Mouse (Mus musculus): Measurements from ENCODE around the gene Dock11. TPM values are rescaled to one million over a fixed set of nuclear protein-coding genes. Genes with fewer than 3 reads are reported as not detected.

Dock11 gene
- polyA plus RNA-seq, 1 experiment from 2014 or later = 12.4 TPM

- H3K9ac ChIP-seq = no peak overlapping the region
- H3K4me3 ChIP-seq = no peak overlapping the region
- no peak overlapping the region for H3K4me2 ChIP-seq
- 83% methylated on average over 3 of the region's 3 CpGs for WGBS
- no peaks in the 10 kb centered on the region for H3K27me3 ChIP-seq
- no peak overlapping the region for H3K27ac ChIP-seq (replicated peaks)
- H3K4me1 ChIP-seq (replicated peaks) = no peaks in the 10 kb centered on the region
- H3K36me3 ChIP-seq = no peaks in the 10 kb centered on the region
- no peak for ATAC-seq (ENCODE audit: low FRiP score, low read depth)
- H3K9me3 ChIP-seq = no peaks in the 10 kb centered on the region
Measured at GRCm38 (mm10) chrX:35920096-35920607, 31.5 kb downstream of the Dock11 start.

GRCm38 (mm10) chrX:35921922-35922321, 33.3 kb downstream of the Dock11 start:
- no peaks in the 10 kb centered on the region for H3K4me1 ChIP-seq (replicated peaks)
- no peaks in the 10 kb centered on the region for H3K9me3 ChIP-seq
- H3K4me3 ChIP-seq = no peak overlapping the region
- WGBS = 93% methylated on average over 3 of the region's 3 CpGs
- ATAC-seq (ENCODE audit: low FRiP score, low read depth) = no peak
- no peak overlapping the region for H3K27ac ChIP-seq (replicated peaks)
- H3K4me2 ChIP-seq = no peak overlapping the region
- no peaks in the 10 kb centered on the region for H3K36me3 ChIP-seq
- H3K9ac ChIP-seq = no peak overlapping the region
- no peaks in the 10 kb centered on the region for H3K27me3 ChIP-seq

DNA sequence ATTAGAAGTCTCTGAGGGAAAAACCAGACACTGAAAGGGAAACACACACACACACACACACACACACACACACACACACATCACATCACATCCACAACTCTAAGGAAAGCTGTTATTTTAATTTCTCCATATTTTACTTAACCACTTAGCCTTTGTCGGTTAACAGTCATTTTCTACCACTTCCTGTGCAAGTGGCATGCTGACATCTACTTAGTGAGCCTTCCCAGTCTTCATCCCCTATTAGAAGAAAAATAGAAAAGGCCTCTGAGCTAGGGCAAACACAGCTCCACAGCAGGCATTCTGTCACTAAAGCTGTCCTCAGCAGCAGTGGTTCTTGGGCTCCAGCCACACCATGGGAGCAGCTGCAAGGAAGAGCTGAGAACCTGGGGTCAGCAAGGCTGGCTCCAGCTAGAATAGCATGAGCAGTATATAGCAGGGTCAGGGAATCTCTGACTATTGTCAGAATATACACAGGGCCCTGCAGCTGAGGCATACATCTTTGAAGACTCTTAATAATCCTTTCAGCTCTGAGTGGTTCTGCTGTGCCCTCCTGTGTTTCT, 36.2 kb downstream of the Dock11 start:
- Histone ChIP-seq H3K4me2 (no peak overlapping the region), H3K27me3 (no peaks in the 10 kb centered on the region), H3K9me3 (no peaks in the 10 kb centered on the region), H3K4me3 (no peak overlapping the region), H3K9ac (no peak overlapping the region), H3K36me3 (no peaks in the 10 kb centered on the region), H3K4me1 (replicated peaks) (no peaks in the 10 kb centered on the region), H3K27ac (replicated peaks) (no peak overlapping the region)
- 69% methylated on average over 1 of the region's 1 CpGs for WGBS
- ATAC-seq (ENCODE audit: low FRiP score, low read depth) = no peak

DNA sequence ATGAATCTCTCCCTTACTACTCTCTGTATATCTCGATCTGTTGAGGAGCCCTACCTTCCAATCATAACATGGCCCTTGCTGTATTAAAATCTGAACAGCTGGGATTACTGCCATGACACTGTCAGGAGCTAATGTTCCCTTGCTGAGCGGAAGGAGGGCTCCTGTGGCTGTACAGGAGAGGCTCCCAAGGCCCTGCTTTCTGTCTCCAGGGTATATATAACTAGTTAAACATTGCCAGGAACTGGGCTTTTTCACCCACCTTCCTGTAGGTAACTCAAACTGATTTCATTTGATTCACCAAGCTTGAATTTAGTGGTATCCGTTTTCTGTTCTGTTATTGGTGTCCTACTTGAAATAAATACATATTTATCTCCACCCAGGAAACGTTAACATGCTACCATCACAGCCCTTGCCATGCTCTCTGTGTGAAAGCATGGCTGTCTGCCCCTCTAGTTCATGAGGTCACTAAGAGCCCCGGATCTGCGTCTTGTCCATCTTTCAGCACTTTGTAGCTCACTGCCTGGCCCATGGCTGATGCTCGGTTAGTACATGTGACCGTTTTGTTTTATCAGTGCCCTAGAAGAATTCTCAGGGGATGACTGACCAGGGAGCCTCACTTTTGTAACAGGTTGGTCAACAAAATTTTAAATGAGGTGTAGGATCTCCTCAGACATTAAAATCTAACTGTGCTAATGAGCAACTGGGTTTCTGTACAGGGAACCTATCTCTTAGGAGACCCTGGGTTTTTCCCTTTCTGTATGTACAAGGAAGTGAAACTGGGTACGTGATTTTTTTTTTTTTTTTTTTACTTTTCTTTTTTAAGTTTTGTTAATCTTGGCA, 41.7 kb downstream of the Dock11 start:
- Histone ChIP-seq H3K9me3 (no peaks in the 10 kb centered on the region), H3K27ac (replicated peaks) (no peak overlapping the region), H3K27me3 (no peaks in the 10 kb centered on the region), H3K36me3 (no peaks in the 10 kb centered on the region), H3K4me1 (replicated peaks) (no peaks in the 10 kb centered on the region), H3K9ac (no peak overlapping the region), H3K4me3 (no peak overlapping the region), H3K4me2 (no peak overlapping the region)
- ATAC-seq (ENCODE audit: low FRiP score, low read depth) = no peak
- WGBS = 85% methylated on average over 9 of the region's 9 CpGs

DNA sequence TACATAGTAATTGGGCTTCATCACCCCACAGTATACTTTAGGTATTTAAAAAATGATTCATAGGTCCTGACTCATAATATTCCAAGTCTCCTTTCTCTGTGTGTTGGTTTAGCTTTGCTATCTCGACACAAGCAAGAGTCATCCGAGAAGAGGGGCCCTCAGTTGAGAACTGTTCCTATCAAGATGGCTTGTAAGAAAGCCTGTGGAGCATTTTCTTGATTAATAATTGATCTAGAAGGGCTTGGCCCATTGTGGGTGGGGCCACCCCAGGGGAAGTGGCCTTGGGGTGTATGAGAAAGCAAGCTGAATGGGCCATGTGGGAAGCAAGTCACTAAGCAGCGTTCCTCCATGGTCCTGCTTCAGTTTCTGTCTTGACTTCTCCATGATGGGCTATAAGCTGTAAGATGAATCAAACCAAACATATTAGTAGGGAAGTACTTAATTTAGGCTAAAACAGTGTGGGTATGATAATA, 42.3 kb downstream of the Dock11 start:
- Histone ChIP-seq H3K4me1 (replicated peaks) (no peaks in the 10 kb centered on the region), H3K9ac (no peak overlapping the region), H3K4me3 (no peak overlapping the region), H3K9me3 (no peaks in the 10 kb centered on the region), H3K36me3 (no peaks in the 10 kb centered on the region), H3K27me3 (no peaks in the 10 kb centered on the region), H3K4me2 (no peak overlapping the region), H3K27ac (replicated peaks) (no peak overlapping the region)
- no peak for ATAC-seq (ENCODE audit: low FRiP score, low read depth)
- WGBS = 79% methylated on average over 3 of the region's 3 CpGs

GRCm38 (mm10) chrX:35931945-35932344, 43.3 kb downstream of the Dock11 start:
- Histone ChIP-seq H3K4me1 (replicated peaks) (no peaks in the 10 kb centered on the region), H3K4me2 (no peak overlapping the region), H3K27me3 (no peaks in the 10 kb centered on the region), H3K9me3 (no peaks in the 10 kb centered on the region), H3K4me3 (no peak overlapping the region), H3K36me3 (no peaks in the 10 kb centered on the region), H3K9ac (no peak overlapping the region), H3K27ac (replicated peaks) (no peak overlapping the region)
- no peak for ATAC-seq (ENCODE audit: low FRiP score, low read depth)
- 60% methylated on average over 1 of the region's 1 CpGs for WGBS

DNA sequence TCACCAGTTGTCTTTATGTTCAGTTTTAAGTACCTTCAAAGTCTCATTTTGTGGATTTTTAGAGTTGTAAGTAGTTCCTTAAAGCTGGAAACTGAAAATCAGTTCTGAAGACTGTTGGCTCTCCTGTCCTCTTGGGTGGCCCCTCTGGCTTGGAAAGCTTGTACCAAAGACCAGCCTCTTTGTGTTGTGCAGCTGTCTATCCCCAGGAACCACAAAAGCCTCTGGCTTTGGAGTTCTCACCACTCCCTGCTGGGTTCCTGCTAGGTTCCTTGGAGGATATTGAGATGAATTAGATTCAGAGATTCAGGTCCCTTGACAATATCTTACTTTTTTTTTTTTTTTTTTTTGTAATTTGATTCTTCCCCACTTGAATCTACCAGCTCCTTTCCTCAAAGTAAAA, 44.3 kb downstream of the Dock11 start:
- no peak overlapping the region for H3K27ac ChIP-seq (replicated peaks)
- no peaks in the 10 kb centered on the region for H3K4me1 ChIP-seq (replicated peaks)
- H3K9me3 ChIP-seq = no peaks in the 10 kb centered on the region
- no peak for ATAC-seq (ENCODE audit: low FRiP score, low read depth)
- H3K27me3 ChIP-seq = no peaks in the 10 kb centered on the region
- no peaks in the 10 kb centered on the region for H3K36me3 ChIP-seq
- H3K4me3 ChIP-seq = no peak overlapping the region
- no peak overlapping the region for H3K4me2 ChIP-seq
- H3K9ac ChIP-seq = no peak overlapping the region

- no peak overlapping the region for H3K4me2 ChIP-seq
- H3K4me1 ChIP-seq (replicated peaks) = no peaks in the 10 kb centered on the region
- no peak for ATAC-seq (ENCODE audit: low FRiP score, low read depth)
- WGBS = 73% methylated on average over 5 of the region's 5 CpGs
- H3K27ac ChIP-seq (replicated peaks) = no peak overlapping the region
- no peaks in the 10 kb centered on the region for H3K36me3 ChIP-seq
- no peaks in the 10 kb centered on the region for H3K27me3 ChIP-seq
- H3K9me3 ChIP-seq = no peaks in the 10 kb centered on the region
- no peak overlapping the region for H3K9ac ChIP-seq
- H3K4me3 ChIP-seq = no peak overlapping the region
Measured at GRCm38 (mm10) chrX:35938112-35938511, 49.5 kb downstream of the Dock11 start.

GRCm38 (mm10) chrX:35946394-35946793, 57.8 kb downstream of the Dock11 start:
- no peak overlapping the region for H3K4me2 ChIP-seq
- no peak for ATAC-seq (ENCODE audit: low FRiP score, low read depth)
- H3K27ac ChIP-seq (replicated peaks) = no peak overlapping the region
- no peak overlapping the region for H3K9ac ChIP-seq
- no peaks in the 10 kb centered on the region for H3K9me3 ChIP-seq
- H3K4me3 ChIP-seq = no peak overlapping the region
- H3K4me1 ChIP-seq (replicated peaks) = no peaks in the 10 kb centered on the region
- H3K27me3 ChIP-seq = no peaks in the 10 kb centered on the region
- WGBS = 86% methylated on average over 1 of the region's 1 CpGs
- no peaks in the 10 kb centered on the region for H3K36me3 ChIP-seq

DNA sequence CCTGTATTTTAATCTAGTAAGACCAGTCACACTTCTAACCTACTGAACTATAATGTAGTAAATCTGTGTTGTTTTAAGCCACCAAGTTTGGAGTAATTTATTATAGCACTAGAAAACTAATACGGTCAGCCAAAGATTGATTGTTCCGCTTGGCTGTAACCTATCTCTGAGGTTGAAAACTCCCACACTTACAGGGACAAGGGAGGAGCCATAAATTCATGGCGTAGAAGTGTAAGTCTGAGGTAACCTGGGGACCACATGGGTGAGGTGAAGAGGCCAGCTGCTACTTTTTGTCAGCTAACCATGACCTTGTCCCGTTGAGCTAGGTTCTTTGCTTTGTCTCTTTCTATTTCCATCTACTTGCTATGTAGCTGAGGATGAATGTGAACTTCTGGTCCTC, 61.5 kb downstream of the Dock11 start:
- Histone ChIP-seq H3K4me1 (replicated peaks) (no peaks in the 10 kb centered on the region), H3K4me3 (no peak overlapping the region), H3K4me2 (no peak overlapping the region), H3K9ac (no peak overlapping the region), H3K27ac (replicated peaks) (no peak overlapping the region), H3K36me3 (no peaks in the 10 kb centered on the region), H3K9me3 (no peaks in the 10 kb centered on the region), H3K27me3 (no peaks in the 10 kb centered on the region)
- WGBS = 92% methylated on average over 4 of the region's 4 CpGs
- no peak for ATAC-seq (ENCODE audit: low FRiP score, low read depth)

DNA sequence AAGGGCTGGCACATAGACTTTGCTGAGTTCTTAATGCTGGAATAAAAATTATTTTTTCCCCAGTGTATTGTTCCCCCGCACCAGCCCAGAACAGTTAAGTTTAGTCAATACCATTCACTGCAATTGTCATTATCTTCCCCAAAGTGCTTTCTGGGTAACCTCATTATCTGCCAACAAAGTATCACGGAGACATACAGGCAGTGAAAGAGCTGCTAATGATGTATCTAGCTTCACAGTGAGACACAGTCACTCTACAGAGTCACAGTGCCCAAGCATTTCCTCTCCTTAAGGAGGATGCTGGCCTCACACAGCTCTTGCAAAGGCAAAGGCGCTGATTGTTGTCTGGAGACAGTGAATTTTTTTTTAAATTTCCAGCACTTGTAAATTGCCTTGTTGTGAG, 63.3 kb downstream of the Dock11 start:
- no peak for ATAC-seq (ENCODE audit: low FRiP score, low read depth)
- no peaks in the 10 kb centered on the region for H3K36me3 ChIP-seq
- H3K4me3 ChIP-seq = no peak overlapping the region
- H3K4me2 ChIP-seq = no peak overlapping the region
- H3K9ac ChIP-seq = no peak overlapping the region
- H3K27ac ChIP-seq (replicated peaks) = no peak overlapping the region
- no peaks in the 10 kb centered on the region for H3K27me3 ChIP-seq
- H3K4me1 ChIP-seq (replicated peaks) = no peaks in the 10 kb centered on the region
- no peaks in the 10 kb centered on the region for H3K9me3 ChIP-seq
- WGBS = 59% methylated on average over 3 of the region's 3 CpGs

- Histone ChIP-seq H3K27ac (replicated peaks) (no peak overlapping the region), H3K9me3 (no peaks in the 10 kb centered on the region), H3K9ac (no peak overlapping the region), H3K27me3 (no peaks in the 10 kb centered on the region), H3K4me1 (replicated peaks) (no peaks in the 10 kb centered on the region), H3K4me3 (no peak overlapping the region), H3K4me2 (no peak overlapping the region), H3K36me3 (no peaks in the 10 kb centered on the region)
- no peak for ATAC-seq (ENCODE audit: low FRiP score, low read depth)
- WGBS = 70% methylated on average over 4 of the region's 4 CpGs
Measured at GRCm38 (mm10) chrX:35952521-35953095, 64.0 kb downstream of the Dock11 start.
